Mouse (Mus musculus): ENCODE results near the gene Mettl5. TPM values are rescaled to one million over a fixed set of nuclear protein-coding genes. Genes with fewer than 3 reads are reported as not detected.

Gene Mettl5
- polyA plus RNA-seq, 1 experiment from 2014 or later, result 30.3 TPM

GRCm38 (mm10) chr2:69893145-69893544 lies 7.7 kb upstream of the Mettl5 start:
- no peak overlapping the region for H3K4me3 ChIP-seq (replicated peaks)
- no peaks in the 10 kb centered on the region for H3K36me3 ChIP-seq
- H3K4me2 ChIP-seq, result no peak overlapping the region
- no peaks in the 10 kb centered on the region for H3K9me3 ChIP-seq (replicated peaks)
- H3K4me1 ChIP-seq, result 0 out of 2 replicates have a peak, but pooled peaks cover 1% of the 10 kb centered on the region
- H3K27me3 ChIP-seq (replicated peaks), result no peaks in the 10 kb centered on the region
- ATAC-seq (ENCODE audit: low FRiP score), result no peak
- H3K27ac ChIP-seq (replicated peaks), result no peak overlapping the region
- H3K9ac ChIP-seq (replicated peaks), result no peak overlapping the region
- 88% methylated on average over 1 of the region's 1 CpGs for WGBS

GRCm38 (mm10) chr2:69890843-69891242 lies 5.4 kb upstream of the Mettl5 start:
- H3K27ac ChIP-seq (replicated peaks), result no peak overlapping the region
- no peak overlapping the region for H3K4me2 ChIP-seq
- no peaks in the 10 kb centered on the region for H3K4me1 ChIP-seq
- H3K9ac ChIP-seq (replicated peaks), result no peak overlapping the region
- no peaks in the 10 kb centered on the region for H3K27me3 ChIP-seq (replicated peaks)
- H3K9me3 ChIP-seq (replicated peaks), result no peaks in the 10 kb centered on the region
- H3K4me3 ChIP-seq (replicated peaks), result no peak overlapping the region
- H3K36me3 ChIP-seq, result no peaks in the 10 kb centered on the region
- no peak for ATAC-seq (ENCODE audit: low FRiP score)
- WGBS, result 50% methylated on average over 7 of the region's 7 CpGs

GRCm38 (mm10) chr2:69888957-69889356 lies 3.5 kb upstream of the Mettl5 start:
- H3K27ac ChIP-seq (replicated peaks), result no peak overlapping the region
- ATAC-seq (ENCODE audit: low FRiP score), result no peak
- H3K9me3 ChIP-seq (replicated peaks), result no peaks in the 10 kb centered on the region
- H3K9ac ChIP-seq (replicated peaks), result no peak overlapping the region
- H3K4me3 ChIP-seq (replicated peaks), result no peak overlapping the region
- no peak overlapping the region for H3K4me2 ChIP-seq
- peaks cover 8% of the 10 kb centered on the region for H3K4me1 ChIP-seq
- H3K27me3 ChIP-seq (replicated peaks), result no peaks in the 10 kb centered on the region
- no peaks in the 10 kb centered on the region for H3K36me3 ChIP-seq
- WGBS, result 86% methylated on average over 2 of the region's 2 CpGs

- WGBS, result 8% methylated on average over 12 of the region's 12 CpGs
- H3K4me3 ChIP-seq (replicated peaks), result peak overlapping the region; percentile 61
- ATAC-seq (ENCODE audit: low FRiP score), result peak; percentile 37; the same call in 1 of the 2 replicates
- no peaks in the 10 kb centered on the region for H3K36me3 ChIP-seq
- H3K9ac ChIP-seq (replicated peaks), result peak overlapping the region; percentile 59
- H3K4me2 ChIP-seq, result peak overlapping the region; percentile 59
- H3K27ac ChIP-seq (replicated peaks), result peak overlapping the region; percentile 63; the same call in 1 of the 2 replicates
- no peaks in the 10 kb centered on the region for H3K27me3 ChIP-seq (replicated peaks)
- no peaks in the 10 kb centered on the region for H3K9me3 ChIP-seq (replicated peaks)
- H3K4me1 ChIP-seq, result peaks cover 8% of the 10 kb centered on the region
These were observed 365 bp downstream of the Mettl5 start for GRCm38 (mm10) chr2:69885050-69885449.

GRCm38 (mm10) chr2:69884581-69884980 lies 834 bp downstream of the Mettl5 start:
- Histone ChIP-seq H3K27me3 (replicated peaks) (no peaks in the 10 kb centered on the region), H3K4me3 (replicated peaks) (peak overlapping the region; percentile 61), H3K4me1 (peaks cover 8% of the 10 kb centered on the region), H3K9ac (replicated peaks) (0 out of 2 replicates have a peak overlapping the region, but pooled peaks have one; percentile 59), H3K27ac (replicated peaks) (no peak overlapping the region), H3K9me3 (replicated peaks) (no peaks in the 10 kb centered on the region), H3K36me3 (no peaks in the 10 kb centered on the region), H3K4me2 (peak overlapping the region; percentile 59)
- ATAC-seq (ENCODE audit: low FRiP score), result no peak
- WGBS, result 57% methylated on average over 6 of the region's 6 CpGs

- H3K4me3 ChIP-seq (replicated peaks), result peak overlapping the region; percentile 61; the same call in 1 of the 2 replicates
- H3K4me2 ChIP-seq, result peak overlapping the region; percentile 59; the same call in 1 of the 2 replicates
- ATAC-seq (ENCODE audit: low FRiP score), result no peak
- H3K9me3 ChIP-seq (replicated peaks), result no peaks in the 10 kb centered on the region
- WGBS, result 68% methylated on average over 2 of the region's 2 CpGs
- H3K27ac ChIP-seq (replicated peaks), result no peak overlapping the region
- H3K27me3 ChIP-seq (replicated peaks), result no peaks in the 10 kb centered on the region
- no peaks in the 10 kb centered on the region for H3K36me3 ChIP-seq
- H3K4me1 ChIP-seq, result peaks cover 8% of the 10 kb centered on the region
- H3K9ac ChIP-seq (replicated peaks), result no peak overlapping the region
These were observed 1.4 kb downstream of the Mettl5 start for GRCm38 (mm10) chr2:69883990-69884391.

- H3K27ac ChIP-seq (replicated peaks), result peak overlapping the region; percentile 91
- H3K4me3 ChIP-seq (replicated peaks), result peak overlapping the region; percentile 99
- peaks cover 31% of the 10 kb centered on the region for H3K4me1 ChIP-seq
- no peaks in the 10 kb centered on the region for H3K9me3 ChIP-seq (replicated peaks)
- no peaks in the 10 kb centered on the region for H3K27me3 ChIP-seq (replicated peaks)
- peak overlapping the region; percentile 99 for H3K9ac ChIP-seq (replicated peaks)
- H3K36me3 ChIP-seq, result peaks cover 3% of the 10 kb centered on the region
- ATAC-seq (ENCODE audit: low FRiP score), result no peak
- 4% methylated on average over 13 of the region's 13 CpGs for WGBS
- H3K4me2 ChIP-seq, result peak overlapping the region; percentile 78
These were observed 23.2 kb downstream of the Mettl5 start for GRCm38 (mm10) chr2:69862117-69862657.

GRCm38 (mm10) chr2:69861485-69862091 lies 23.8 kb downstream of the Mettl5 start, which contains the start of gene Ssb:
TSS of gene Ssb (plus strand) at chr2:69861562.
- Histone ChIP-seq H3K9me3 (replicated peaks) (no peaks in the 10 kb centered on the region), H3K27ac (replicated peaks) (peak within 1 kb of the TSS; percentile 91), H3K9ac (replicated peaks) (peak within 1 kb of the TSS; percentile 99), H3K4me3 (replicated peaks) (peak within 1 kb of the TSS; percentile 99), H3K27me3 (replicated peaks) (no peaks in the 10 kb centered on the region), H3K4me2 (peak within 1 kb of the TSS; percentile 78), H3K4me1 (peaks cover 31% of the 10 kb centered on the region), H3K36me3 (no peaks in the 10 kb centered on the region; the same call in 1 of the 2 replicates)
- peak; percentile 98 for ATAC-seq (ENCODE audit: low FRiP score)
- WGBS, result under 1% methylated on average over 59 of the region's 66 CpGs

GRCm38 (mm10) chr2:69860972-69861452 lies 24.4 kb downstream of the Mettl5 start:
- H3K9ac ChIP-seq (replicated peaks), result peak overlapping the region; percentile 99
- peak overlapping the region; percentile 99 for H3K4me3 ChIP-seq (replicated peaks)
- H3K4me1 ChIP-seq, result peaks cover 31% of the 10 kb centered on the region
- WGBS, result 10% methylated on average over 12 of the region's 13 CpGs
- H3K4me2 ChIP-seq, result peak overlapping the region; percentile 65
- no peaks in the 10 kb centered on the region for H3K9me3 ChIP-seq (replicated peaks)
- H3K27me3 ChIP-seq (replicated peaks), result no peaks in the 10 kb centered on the region
- peak overlapping the region; percentile 91 for H3K27ac ChIP-seq (replicated peaks)
- no peaks in the 10 kb centered on the region for H3K36me3 ChIP-seq
- ATAC-seq (ENCODE audit: low FRiP score), result peak; percentile 71

GRCm38 (mm10) chr2:69857882-69858281 lies 27.5 kb downstream of the Mettl5 start:
- peaks cover 13% of the 10 kb centered on the region for H3K4me1 ChIP-seq
- no peak for ATAC-seq (ENCODE audit: low FRiP score)
- no peak overlapping the region for H3K27ac ChIP-seq (replicated peaks)
- no peak overlapping the region for H3K9ac ChIP-seq (replicated peaks)
- no peak overlapping the region for H3K4me2 ChIP-seq
- no peak overlapping the region for H3K4me3 ChIP-seq (replicated peaks)
- no peaks in the 10 kb centered on the region for H3K27me3 ChIP-seq (replicated peaks)
- no peaks in the 10 kb centered on the region for H3K9me3 ChIP-seq (replicated peaks)
- no peaks in the 10 kb centered on the region for H3K36me3 ChIP-seq
- 89% methylated on average over 1 of the region's 1 CpGs for WGBS

- ATAC-seq (ENCODE audit: low FRiP score), result no peak
- Histone ChIP-seq H3K36me3 (no peaks in the 10 kb centered on the region), H3K4me1 (peaks cover 5% of the 10 kb centered on the region), H3K4me2 (no peak overlapping the region), H3K4me3 (replicated peaks) (no peak overlapping the region), H3K27ac (replicated peaks) (no peak overlapping the region), H3K9me3 (replicated peaks) (no peaks in the 10 kb centered on the region), H3K27me3 (replicated peaks) (no peaks in the 10 kb centered on the region), H3K9ac (replicated peaks) (no peak overlapping the region)
- 70% methylated on average over 8 of the region's 8 CpGs for WGBS
These were observed 29.0 kb downstream of the Mettl5 start for GRCm38 (mm10) chr2:69856392-69856791.
